Comparison of ENCODE assay signal across 13 mouse cellular contexts in genomic region chr17:30866281-30866680, GRCm38 (mm10). TPM values are rescaled to one million over a fixed set of nuclear protein-coding genes. Genes with fewer than 3 reads are reported as not detected.
"Had no signal": no experiment of that assay in that cellular context is flagged by ENCODE, and none has a peak within 500 bp of the region (broad histone marks: within the 10 kb centered on the region; RNA-seq: fewer than 3 reads in every experiment).

No protein-coding gene starts in this region.

- DNase-seq: liver, embryonic 13.5 days; lung, adult 2 months; retina, postnatal 1 day; spleen, adult 18-20 months; thymus, postnatal 25 days had no signal

- ATAC-seq: intestine, postnatal 0 days; midbrain, embryonic 16.5 days had no signal

RNA-seq across cellular contexts. Expression of gene Glp1r, which starts 35.3 kb away (rescaled TPM):
- total RNA-seq: megakaryocyte progenitor cell, adult 5-6 weeks; megakaryocyte-erythroid progenitor cell, adult 5-6 weeks; monocyte, adult 5-6 weeks; neutrophil, adult 5-6 weeks had no signal
- polyA plus RNA-seq: limb, embryonic 11.5 days; liver, embryonic 13.5 days; liver, embryonic 16.5 days had no signal
